Mouse (Mus musculus) liver, embryonic 11.5 days (tissue): ENCODE measurements around the gene Tspan10. TPM values are rescaled to one million over a fixed set of nuclear protein-coding genes. Genes with fewer than 3 reads are reported as not detected.
"Not testable (repeated sequence)": the region's sequence is repeated elsewhere in the genome, so short reads cannot be mapped to it uniquely, and the experiment has no call there.

Source experiments
- ATAC-seq: fragments of 200-750 bp; cut with Nextera tagmentation; replicated peaks from 2 replicates; pipeline ENCODE4 v1.8.0; 2017; ENCODE audit warnings: moderate number of reproducible peaks, mild to moderate bottlenecking, moderate TSS enrichment, moderate library complexity; ENCODE audit not compliant: low FRiP score
- DNase-seq: peaks from one replicate; pipeline ENCODE4 v3.0.0-alpha.2; 2017; ENCODE audit warnings: low spot score
- H3K27ac ChIP-seq: fragments of 300-500 bp; sonication (generic); 2 replicates; pipeline ENCODE4 v1.5.1; 2014; ENCODE audit warnings: mild to moderate bottlenecking, low read depth, low read length, control low read depth
- H3K27me3 ChIP-seq: fragments of 300-500 bp; sonication (generic); replicated peaks from 2 replicates; pipeline ENCODE4 v1.6.1; 2014; ENCODE audit warnings: low read length, mixed read lengths; ENCODE audit not compliant: control insufficient read depth, insufficient read depth
- H3K36me3 ChIP-seq: fragments of 300-500 bp; sonication (generic); 2 replicates; pipeline ENCODE4 v1.6.1; 2014; ENCODE audit warnings: mild to moderate bottlenecking, low read length, moderate library complexity, mixed read lengths; ENCODE audit not compliant: control insufficient read depth, insufficient read depth
- H3K4me1 ChIP-seq: fragments of 300-500 bp; sonication (generic); replicated peaks from 2 replicates; pipeline ENCODE4 v1.6.1; 2014; ENCODE audit warnings: low read length, mixed read lengths; ENCODE audit not compliant: control insufficient read depth, insufficient read depth
- H3K4me2 ChIP-seq: fragments of 300-500 bp; sonication (generic); 2 replicates; pipeline ENCODE4 v1.6.1; 2014; ENCODE audit warnings: mild to moderate bottlenecking, control low read depth, moderate library complexity
- H3K4me3 ChIP-seq: fragments of 300-500 bp; sonication (generic); 2 replicates; pipeline ENCODE4 v1.5.1; 2014; ENCODE audit warnings: low read depth, low read length, control low read depth
- H3K9ac ChIP-seq: fragments of 300-500 bp; sonication (generic); 2 replicates; pipeline ENCODE4 v1.6.1; 2014; ENCODE audit warnings: low read depth, low read length, control low read depth
- H3K9me3 ChIP-seq: fragments of 300-500 bp; sonication (generic); 2 replicates; pipeline ENCODE4 v1.6.1; 2016; ENCODE audit warnings: low read length, inconsistent platforms, mixed read lengths; ENCODE audit not compliant: control insufficient read depth
- WGBS: fragments of 180-500 bp; shearing (Covaris S2); extraction: QIAGEN DNeasy Blood & Tissue Kit; methylation state at CpG from one replicate; pipeline ENCODE4 v1.1.7; 2014; 5-methylcytosine and 5-hydroxymethylcytosine counted together
- polyA plus RNA-seq: library from polyadenylated mRNA; unstranded; fragments of >200 nt; fragmentation: Nextera tagmentation; extraction: Ambion mirVana; gene quantifications from 2 replicates; pipeline ENCODE4 v1.2.1, GENCODE M21; 2014

Gene Tspan10
- polyA plus RNA-seq = 0.10 TPM in 1 of 2 replicates, not detected in the other

DNA sequence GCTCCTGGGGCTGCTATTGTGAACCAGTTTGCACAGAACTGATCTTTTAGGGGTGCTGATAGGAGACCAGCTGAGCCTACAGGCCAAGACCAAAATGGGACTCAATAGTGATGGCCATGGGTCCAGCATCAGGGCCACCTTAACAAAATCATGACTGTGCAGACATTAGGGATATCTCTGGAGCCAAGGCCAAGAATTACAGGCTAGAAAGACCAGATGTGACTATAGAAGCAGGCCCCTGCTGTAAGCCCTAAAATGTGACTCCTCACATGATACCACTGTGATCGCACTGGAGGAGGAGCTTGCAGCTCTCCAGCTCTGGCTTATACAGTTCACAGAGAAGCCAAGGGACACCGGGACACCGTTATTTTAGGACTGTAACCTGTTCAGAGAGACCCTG, at the start of gene Tspan10:
TSS of gene Tspan10 (plus strand) at position 301 of the 400 bp plus-strand sequence.
- no peak within 1 kb of the TSS for H3K4me3 ChIP-seq
- no peak within 1 kb of the TSS for H3K4me2 ChIP-seq
- no peaks in the 10 kb centered on the region for H3K27me3 ChIP-seq
- ATAC-seq = no peak
- 83% methylated on average over 3 of the region's 3 CpGs for WGBS
- H3K9ac ChIP-seq = no peak within 1 kb of the TSS
- no peaks in the 10 kb centered on the region for H3K36me3 ChIP-seq
- H3K4me1 ChIP-seq = peaks cover 2% of the 10 kb centered on the region; the same call in 1 of the 2 replicates
- H3K9me3 ChIP-seq = no peaks in the 10 kb centered on the region
- H3K27ac ChIP-seq = no peak within 1 kb of the TSS
- DNase-seq = no peak

DNA sequence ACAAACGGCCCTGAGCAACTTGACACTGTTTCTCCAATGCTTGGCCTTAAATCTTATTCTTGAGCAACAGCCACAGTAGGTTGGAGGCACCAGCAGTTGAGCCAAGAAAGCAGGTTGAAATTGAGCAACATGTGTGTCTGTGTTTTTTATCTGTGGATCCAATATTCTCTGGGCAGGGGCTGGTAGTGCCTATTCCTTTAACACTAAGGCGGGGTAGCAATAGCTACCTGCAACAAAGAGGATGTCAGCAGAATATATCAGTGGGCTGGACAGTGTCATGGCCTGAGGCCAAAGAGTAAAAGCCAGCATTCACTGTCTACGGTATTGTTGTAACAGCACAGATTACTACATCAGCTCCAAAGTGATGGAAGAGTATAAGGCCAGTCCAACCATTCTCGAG, 46.8 kb upstream of the Tspan10 start:
- Histone ChIP-seq H3K9me3 (no peaks in the 10 kb centered on the region), H3K27me3 (no peaks in the 10 kb centered on the region), H3K4me1 (peaks cover 16% of the 10 kb centered on the region), H3K4me3 (no peak overlapping the region), H3K36me3 (peaks cover 22% of the 10 kb centered on the region), H3K27ac (no peak overlapping the region), H3K9ac (no peak overlapping the region), H3K4me2 (no peak overlapping the region)
- no peak for DNase-seq
- no peak for ATAC-seq
- 85% methylated on average over 4 of the region's 4 CpGs for WGBS

DNA sequence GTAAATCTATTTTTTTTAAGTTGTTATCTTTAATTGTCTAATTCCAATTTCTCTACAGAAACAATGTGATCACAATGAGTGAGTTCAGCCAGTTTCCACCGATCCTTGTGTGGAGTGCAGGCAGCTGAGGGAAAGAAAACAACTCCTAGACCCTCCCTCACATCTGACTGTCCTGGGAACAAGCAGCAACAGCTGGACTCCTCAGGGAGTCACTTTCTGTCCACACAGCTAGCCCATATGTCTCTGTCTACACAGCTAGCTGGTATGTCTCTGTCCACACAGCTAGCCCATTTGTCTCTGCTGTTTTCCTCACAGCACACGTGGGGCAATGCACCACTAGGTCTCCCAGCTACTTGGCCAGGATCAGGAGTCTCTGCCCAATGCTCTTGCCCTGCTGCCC, 44.8 kb upstream of the Tspan10 start:
- H3K36me3 ChIP-seq = peaks cover 30% of the 10 kb centered on the region
- no peak for ATAC-seq

DNA sequence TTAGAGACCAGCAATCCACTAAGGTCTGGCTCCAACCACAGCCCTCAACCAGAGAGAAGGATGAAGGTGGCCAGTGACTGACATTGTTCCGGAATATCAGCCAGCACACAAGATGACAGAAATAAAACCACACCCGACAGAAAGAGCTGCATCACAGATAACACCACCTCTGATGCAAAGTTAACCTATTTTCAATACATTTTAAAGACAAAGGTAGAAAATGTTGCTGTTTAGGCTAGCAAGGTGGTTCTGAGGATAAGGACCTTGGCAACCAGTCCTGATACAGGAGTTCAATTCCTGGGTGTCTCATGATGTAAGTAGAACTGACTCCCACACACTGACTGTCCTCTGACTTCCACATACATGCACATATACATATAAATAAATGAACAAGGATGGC, 43.1 kb upstream of the Tspan10 start:
- Histone ChIP-seq H3K27me3 (no peaks in the 10 kb centered on the region), H3K4me1 (peaks cover 16% of the 10 kb centered on the region), H3K9ac (no peak overlapping the region), H3K4me3 (no peak overlapping the region), H3K27ac (peak overlapping the region; percentile 28), H3K9me3 (no peaks in the 10 kb centered on the region), H3K36me3 (peaks cover 40% of the 10 kb centered on the region), H3K4me2 (peak overlapping the region; percentile 5; the same call in 1 of the 2 replicates)
- WGBS = 57% methylated on average over 2 of the region's 2 CpGs
- ATAC-seq (peak; percentile 68), DNase-seq (no peak)

More for the DNA sequence above, 44.8 kb upstream of the Tspan10 start:
- DNase-seq = no peak
- Histone ChIP-seq H3K4me3 (no peak overlapping the region), H3K27ac (no peak overlapping the region), H3K9ac (no peak overlapping the region), H3K4me1 (peaks cover 16% of the 10 kb centered on the region), H3K27me3 (no peaks in the 10 kb centered on the region), H3K9me3 (no peaks in the 10 kb centered on the region), H3K4me2 (no peak overlapping the region)
- WGBS = 88% methylated on average over 2 of the region's 2 CpGs

DNA sequence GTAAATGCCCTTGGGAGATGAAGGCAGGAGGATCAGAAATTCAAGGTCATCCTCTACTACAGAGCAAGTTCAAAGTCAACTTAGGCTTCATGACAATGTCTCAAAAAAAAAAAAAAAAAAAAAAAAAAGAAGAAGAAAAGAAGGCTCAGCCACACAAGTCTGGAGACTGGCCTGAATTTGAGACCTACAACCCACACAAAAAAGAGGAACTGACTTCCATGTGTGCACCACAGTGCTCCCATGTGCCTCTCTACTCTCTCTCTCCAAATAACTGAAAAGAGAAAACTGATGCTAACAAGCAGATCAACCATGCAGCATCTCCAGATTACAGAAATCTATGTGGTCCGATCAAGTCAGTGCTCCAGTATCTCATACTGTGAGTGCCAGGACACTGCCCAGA, 37.6 kb upstream of the Tspan10 start:
- no peak for ATAC-seq
- Histone ChIP-seq H3K36me3 (peaks cover 51% of the 10 kb centered on the region), H3K4me1 (peaks cover 20% of the 10 kb centered on the region)

DNA sequence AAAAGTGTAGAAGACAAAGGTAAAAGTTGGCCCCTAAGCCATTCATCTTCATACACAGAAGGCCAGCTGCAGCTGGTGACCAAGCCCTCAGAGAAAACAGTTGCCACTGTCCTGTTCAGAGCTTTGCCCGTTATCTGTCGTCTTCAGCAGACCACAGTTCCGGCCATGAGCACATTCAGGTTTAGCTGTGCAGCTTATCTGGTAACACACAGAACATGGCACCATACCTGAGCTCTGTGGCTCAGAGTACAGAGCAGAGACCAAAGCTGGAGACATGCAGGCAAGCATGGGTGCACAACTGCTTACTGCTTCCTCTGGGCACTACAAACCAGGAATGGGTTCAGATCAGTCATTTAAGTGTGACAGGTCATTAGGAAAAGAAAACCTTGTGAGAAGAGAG, 36.6 kb upstream of the Tspan10 start:
- H3K36me3 ChIP-seq = peaks cover 55% of the 10 kb centered on the region
- H3K9me3 ChIP-seq = no peaks in the 10 kb centered on the region
- peak; percentile 100 for ATAC-seq
- 38% methylated on average over 3 of the region's 3 CpGs for WGBS
- H3K4me1 ChIP-seq = peaks cover 19% of the 10 kb centered on the region
- peak; percentile 43 for DNase-seq
- no peaks in the 10 kb centered on the region for H3K27me3 ChIP-seq
- H3K4me2 ChIP-seq = peak overlapping the region; percentile 16; the same call in 1 of the 2 replicates
- H3K9ac ChIP-seq = no peak overlapping the region
- no peak overlapping the region for H3K4me3 ChIP-seq
- H3K27ac ChIP-seq = peak overlapping the region; percentile 45

More for the DNA sequence above, 37.6 kb upstream of the Tspan10 start:
- H3K4me2 ChIP-seq = no peak overlapping the region
- H3K9me3 ChIP-seq = no peaks in the 10 kb centered on the region
- no peak overlapping the region for H3K27ac ChIP-seq
- DNase-seq = no peak
- 83% methylated on average over 1 of the region's 1 CpGs for WGBS
- H3K9ac ChIP-seq = no peak overlapping the region
- no peak overlapping the region for H3K4me3 ChIP-seq
- H3K27me3 ChIP-seq = no peaks in the 10 kb centered on the region

DNA sequence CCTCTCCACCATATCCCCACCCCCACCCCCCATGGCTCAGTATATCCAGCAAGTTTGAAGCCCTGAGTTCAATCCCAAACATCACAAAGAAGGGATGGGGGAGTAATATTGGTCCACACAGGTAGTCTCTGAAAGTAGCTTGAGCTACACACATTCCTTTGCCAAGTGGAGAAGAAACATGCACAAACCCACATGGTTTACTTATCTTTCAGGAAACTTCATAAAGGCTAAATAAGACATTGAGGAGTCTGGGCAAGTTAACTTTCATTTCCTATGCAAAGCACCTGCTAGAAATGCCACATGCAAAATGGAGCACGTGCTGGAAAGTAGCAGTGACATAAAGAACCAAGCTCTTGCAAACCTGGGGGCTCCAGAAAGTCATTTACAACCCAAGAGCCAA, 36.0 kb upstream of the Tspan10 start:
- WGBS = 72% methylated on average over 1 of the region's 1 CpGs
- Histone ChIP-seq H3K4me3 (no peak overlapping the region), H3K4me2 (no peak overlapping the region), H3K36me3 (peaks cover 56% of the 10 kb centered on the region), H3K27ac (peak overlapping the region; percentile 45), H3K27me3 (no peaks in the 10 kb centered on the region), H3K9ac (no peak overlapping the region), H3K4me1 (peaks cover 19% of the 10 kb centered on the region), H3K9me3 (no peaks in the 10 kb centered on the region)
- DNase-seq = no peak
- no peak for ATAC-seq

DNA sequence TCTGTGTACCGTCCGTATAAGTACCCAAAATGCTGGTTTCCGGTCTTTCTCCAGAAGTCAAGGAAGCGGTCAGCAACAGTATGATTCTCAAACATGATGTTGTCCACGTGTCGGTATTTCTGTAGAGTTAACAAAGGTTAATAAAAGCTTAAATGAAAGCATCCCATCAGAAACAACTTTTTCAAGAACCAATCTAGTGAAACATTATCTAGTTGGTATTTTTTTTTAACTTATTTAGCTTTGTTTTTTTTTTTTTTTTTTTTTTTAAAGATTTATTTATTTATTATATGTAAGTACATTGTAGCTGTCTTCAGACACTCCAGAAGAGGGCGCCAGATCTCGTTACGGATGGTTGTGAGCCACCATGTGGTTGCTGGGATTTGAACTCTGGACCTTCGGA, 28.8 kb upstream of the Tspan10 start:
- not testable (repeated sequence) for H3K27ac ChIP-seq, H3K9ac ChIP-seq, H3K9me3 ChIP-seq, DNase-seq, ATAC-seq, H3K27me3 ChIP-seq, H3K4me1 ChIP-seq, H3K4me3 ChIP-seq, H3K4me2 ChIP-seq
- WGBS = 93% methylated on average over 7 of the region's 10 CpGs
- H3K36me3 ChIP-seq = peaks cover 66% of the 10 kb centered on the region

DNA sequence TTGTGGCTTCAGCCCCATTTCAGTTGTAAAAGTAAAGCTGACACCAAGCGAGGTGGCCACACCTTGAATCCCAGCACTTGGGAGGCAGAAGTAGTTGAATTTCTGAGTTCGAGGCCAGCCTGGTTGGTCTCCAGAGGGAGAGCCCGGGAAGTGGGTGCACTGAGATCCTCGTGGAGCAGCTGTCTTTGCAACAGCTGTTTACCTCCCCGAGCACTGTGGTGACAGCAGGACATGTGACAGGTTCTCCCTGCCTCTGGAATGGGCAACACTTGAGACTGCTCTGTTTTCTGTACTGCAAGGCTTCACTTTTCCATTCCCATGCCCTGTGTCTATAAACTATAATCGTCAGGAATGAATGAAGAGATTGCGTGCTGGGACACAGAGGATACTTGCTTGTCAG, 24.6 kb upstream of the Tspan10 start:
- Histone ChIP-seq H3K4me1 (no peaks in the 10 kb centered on the region), H3K4me2 (no peak overlapping the region), H3K36me3 (peaks cover 52% of the 10 kb centered on the region), H3K27ac (no peak overlapping the region), H3K4me3 (no peak overlapping the region), H3K27me3 (no peaks in the 10 kb centered on the region), H3K9ac (no peak overlapping the region), H3K9me3 (no peaks in the 10 kb centered on the region)
- ATAC-seq (no peak), DNase-seq (no peak)
- WGBS = 90% methylated on average over 7 of the region's 7 CpGs
